Mouse (Mus musculus) kidney, embryonic 15.5 days (tissue): ENCODE data around the gene Spin2f. TPM values are rescaled to one million over a fixed set of nuclear protein-coding genes. Genes with fewer than 3 reads are reported as not detected.
"Not testable (repeated sequence)": the region's sequence is repeated elsewhere in the genome, so short reads cannot be mapped to it uniquely, and the experiment has no call there.

Experiments used
- ATAC-seq: fragments of 200-750 bp; cut with Nextera tagmentation; replicated peaks from 2 replicates; pipeline ENCODE4 v1.8.0; 2017; ENCODE audit warnings: moderate TSS enrichment; ENCODE audit not compliant: low FRiP score
- H3K27ac ChIP-seq: fragments of 300-500 bp; sonication (generic); 2 replicates; pipeline ENCODE4 v1.5.1; 2015; ENCODE audit warnings: mild to moderate bottlenecking, inconsistent platforms
- H3K27me3 ChIP-seq: fragments of 300-500 bp; sonication (generic); 2 replicates; pipeline ENCODE4 v1.6.1; 2015; ENCODE audit warnings: inconsistent platforms
- H3K36me3 ChIP-seq: fragments of 300-500 bp; sonication (generic); 2 replicates; pipeline ENCODE4 v1.6.1; 2015; ENCODE audit warnings: inconsistent platforms
- H3K4me1 ChIP-seq: fragments of 300-500 bp; sonication (generic); 2 replicates; pipeline ENCODE4 v1.6.1; 2015; ENCODE audit warnings: inconsistent platforms
- H3K4me2 ChIP-seq: fragments of 300-500 bp; sonication (generic); 2 replicates; pipeline ENCODE4 v1.6.1; 2015; ENCODE audit warnings: moderate library complexity, mild to moderate bottlenecking, inconsistent platforms
- H3K4me3 ChIP-seq: fragments of 300-500 bp; sonication (generic); replicated peaks from 2 replicates; pipeline ENCODE4 v1.5.1; 2015; ENCODE audit warnings: mild to moderate bottlenecking, inconsistent platforms
- H3K9ac ChIP-seq: fragments of 300-500 bp; sonication (generic); 2 replicates; pipeline ENCODE4 v1.6.1; 2015; ENCODE audit warnings: mild to moderate bottlenecking, inconsistent platforms
- H3K9me3 ChIP-seq: fragments of 300-500 bp; sonication (generic); replicated peaks from 2 replicates; pipeline ENCODE4 v1.6.1; 2016; ENCODE audit warnings: inconsistent platforms
- WGBS: fragments of 180-500 bp; shearing (Covaris S2); methylation state at CpG from one replicate; pipeline ENCODE4 v1.1.7; 2015; ENCODE audit warnings: mixed read lengths; 5-methylcytosine and 5-hydroxymethylcytosine counted together
- polyA plus RNA-seq: library from polyadenylated mRNA; unstranded; fragments of >200 nt; fragmentation: Nextera tagmentation; extraction: Ambion mirVana; gene quantifications from 2 replicates; pipeline ENCODE4 v1.2.1, GENCODE M21; 2015

Spin2f gene
- polyA plus RNA-seq: not detected in 2 replicates

DNA sequence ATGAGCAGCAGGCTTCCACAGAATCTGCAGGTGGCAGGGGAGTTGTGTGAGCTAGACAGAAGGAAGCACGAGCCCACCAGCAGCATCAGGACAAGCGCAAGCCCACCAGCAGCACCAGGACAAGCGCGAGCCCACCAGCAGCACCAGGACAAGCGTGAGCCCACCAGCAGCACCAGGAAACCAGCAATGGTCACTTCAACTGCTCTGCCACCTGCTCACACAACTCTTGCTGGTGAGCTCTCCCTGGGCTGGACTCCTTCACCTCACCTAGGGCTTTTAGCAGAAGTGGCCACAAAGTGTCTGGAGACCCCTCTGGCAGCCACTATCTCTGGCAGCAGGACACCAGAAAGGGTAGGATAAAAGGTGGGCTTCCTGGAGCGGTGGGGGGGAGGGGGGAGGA is at the start of gene Spin2f:
Spin2f (plus strand) TSS at position 301 of the 400 bp plus-strand sequence.
- H3K9ac ChIP-seq, H3K4me3 ChIP-seq, H3K4me2 ChIP-seq, H3K4me1 ChIP-seq, H3K27ac ChIP-seq, H3K27me3 ChIP-seq, H3K9me3 ChIP-seq, ATAC-seq, H3K36me3 ChIP-seq: not testable (repeated sequence)
- 50% methylated on average over 1 of the region's 6 CpGs for WGBS

DNA sequence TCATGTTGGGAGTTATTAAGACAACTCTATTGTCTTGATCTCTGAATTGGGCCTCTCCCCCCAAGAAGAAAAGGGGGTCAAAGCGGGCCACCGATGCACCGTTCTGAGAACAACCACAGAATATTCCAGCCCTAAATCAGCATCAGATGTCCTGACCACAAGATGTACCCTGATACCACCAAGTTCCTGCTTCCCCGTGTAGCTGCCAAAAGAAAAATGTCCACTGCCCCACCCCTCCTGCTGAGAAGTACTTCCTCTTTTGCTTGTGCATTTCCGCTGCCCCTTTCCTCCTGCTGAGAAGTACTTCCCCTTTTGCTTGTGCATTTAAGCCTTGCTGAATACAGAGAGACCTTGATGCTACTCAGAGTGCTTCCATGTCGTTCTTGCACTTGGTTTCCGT is 41.6 kb upstream of the Spin2f start:
- not testable (repeated sequence) for H3K4me3 ChIP-seq, H3K27me3 ChIP-seq, H3K27ac ChIP-seq, H3K4me2 ChIP-seq, H3K4me1 ChIP-seq, H3K36me3 ChIP-seq, ATAC-seq, H3K9ac ChIP-seq
- 89% methylated on average over 7 of the region's 7 CpGs for WGBS
- H3K9me3 ChIP-seq: peaks cover 19% of the 10 kb centered on the region

DNA sequence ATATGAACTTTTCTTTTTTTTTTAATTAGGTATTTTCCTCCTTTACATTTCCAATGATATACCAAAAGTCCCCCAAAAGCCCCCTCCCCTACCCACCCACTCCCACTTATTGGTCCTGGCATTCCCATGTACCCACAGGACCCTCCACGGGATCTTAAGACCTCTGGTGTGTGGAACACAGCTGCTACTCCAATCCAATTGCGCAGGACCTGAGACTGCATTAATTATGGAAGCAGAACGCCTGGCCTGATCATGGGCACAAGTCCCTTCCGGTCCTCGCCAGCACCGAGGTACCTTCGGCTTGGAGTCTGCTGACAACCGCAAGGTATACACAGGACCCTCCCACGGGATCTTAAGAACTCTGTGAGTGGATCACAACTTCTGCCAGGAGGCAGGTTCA is 30.2 kb upstream of the Spin2f start:
- not testable (repeated sequence) for H3K9ac ChIP-seq, H3K4me3 ChIP-seq, ATAC-seq, H3K36me3 ChIP-seq, H3K27me3 ChIP-seq, H3K27ac ChIP-seq, H3K4me2 ChIP-seq, H3K4me1 ChIP-seq
- WGBS: 85% methylated on average over 9 of the region's 9 CpGs
- peaks cover 29% of the 10 kb centered on the region; the same call in 1 of the 2 replicates for H3K9me3 ChIP-seq

DNA sequence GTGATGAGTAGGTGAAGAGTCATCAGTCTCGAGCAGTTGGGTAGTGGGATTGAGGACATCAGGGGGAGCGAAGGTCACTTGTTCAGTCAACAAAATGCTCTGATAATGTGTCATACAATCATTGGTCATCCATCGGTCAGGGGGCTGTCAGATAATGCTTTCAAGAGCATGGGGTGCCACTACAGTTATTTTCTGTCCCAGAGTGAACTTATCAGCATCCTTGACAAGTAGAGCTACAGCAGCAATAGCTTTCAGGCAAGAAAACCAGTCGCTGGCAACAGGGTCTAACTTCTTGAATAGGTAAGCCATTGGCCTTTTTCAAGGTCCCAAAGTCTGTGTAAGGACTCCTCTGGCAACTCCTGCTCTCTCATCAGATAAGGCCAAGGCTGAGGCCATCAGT is 18.6 kb upstream of the Spin2f start:
- not testable (repeated sequence) for ATAC-seq, H3K27me3 ChIP-seq, H3K9ac ChIP-seq, H3K4me2 ChIP-seq, H3K36me3 ChIP-seq, H3K4me1 ChIP-seq, H3K4me3 ChIP-seq, H3K27ac ChIP-seq
- 70% methylated on average over 4 of the region's 4 CpGs for WGBS
- H3K9me3 ChIP-seq: peaks cover 31% of the 10 kb centered on the region

DNA sequence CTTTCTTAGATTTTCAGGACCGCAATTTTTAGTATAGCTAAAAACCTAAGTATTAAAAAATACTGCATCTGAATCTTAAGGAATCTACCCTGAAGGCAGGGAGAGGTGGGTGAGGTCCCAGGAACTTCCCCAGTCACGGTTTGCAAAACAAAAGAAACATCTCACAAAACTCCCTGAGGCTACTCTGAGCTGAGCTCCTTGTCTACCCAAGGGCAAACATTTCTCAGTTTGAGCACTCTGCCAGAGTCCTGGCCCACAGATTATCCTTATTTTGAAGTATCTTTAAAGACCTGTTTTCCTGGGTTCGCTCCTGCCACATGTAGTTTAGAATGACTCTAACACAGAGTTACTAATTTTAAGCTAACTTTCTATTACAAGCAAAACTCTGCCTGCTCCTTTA is 11.9 kb upstream of the Spin2f start:
- WGBS: 81% methylated on average over 3 of the region's 3 CpGs

More for the DNA sequence above, 11.9 kb upstream of the Spin2f start:
- not testable (repeated sequence) for H3K27me3 ChIP-seq, H3K4me2 ChIP-seq, H3K27ac ChIP-seq, H3K36me3 ChIP-seq, H3K4me1 ChIP-seq, ATAC-seq, H3K4me3 ChIP-seq, H3K9ac ChIP-seq
- peaks cover 15% of the 10 kb centered on the region for H3K9me3 ChIP-seq

Other genes with a start within 250 kb of the Spin2f start
- gene Btbd35f29, start 136.2 kb upstream of the Spin2f start, polyA plus RNA-seq: not detected in 2 replicates
- not detected in 2 replicates for gene Btbd35f26, start 82.6 kb downstream of the Spin2f start, polyA plus RNA-seq
- gene Btbd35f19, start 130.0 kb downstream of the Spin2f start, polyA plus RNA-seq: not detected in 2 replicates